Mouse (Mus musculus) erythroid progenitor cell, adult 5-6 weeks (primary cell): ENCODE data around the gene Aspscr1. TPM values are rescaled to one million over a fixed set of nuclear protein-coding genes. Genes with fewer than 3 reads are reported as not detected.

Source experiments
- ATAC-seq: replicated peaks from 2 replicates; pipeline ENCODE4 v1.8.0; 2016; ENCODE audit warnings: moderate number of reproducible peaks, mild to moderate bottlenecking, moderate TSS enrichment, inconsistent platforms; ENCODE audit not compliant: poor library complexity, low FRiP score, severe bottlenecking
- total RNA-seq, 2 experiments: library from RNA; stranded (forward) in 1 of 2; stranded (reverse) in 1 of 2; fragments of 150-400 nt in 1 of 2; fragments of 186-747, 209-891 nt in 1 of 2; gene quantifications; 2 replicates each; pipeline versions ENCODE4 v1.2.3 to v1.2.4; 2015 to 2017; ENCODE audit warnings: low replicate concordance in 2 of 2

The Aspscr1 gene
- total RNA-seq, 2 experiments from 2014 or later: 33.1 to 59.7 TPM

DNA sequence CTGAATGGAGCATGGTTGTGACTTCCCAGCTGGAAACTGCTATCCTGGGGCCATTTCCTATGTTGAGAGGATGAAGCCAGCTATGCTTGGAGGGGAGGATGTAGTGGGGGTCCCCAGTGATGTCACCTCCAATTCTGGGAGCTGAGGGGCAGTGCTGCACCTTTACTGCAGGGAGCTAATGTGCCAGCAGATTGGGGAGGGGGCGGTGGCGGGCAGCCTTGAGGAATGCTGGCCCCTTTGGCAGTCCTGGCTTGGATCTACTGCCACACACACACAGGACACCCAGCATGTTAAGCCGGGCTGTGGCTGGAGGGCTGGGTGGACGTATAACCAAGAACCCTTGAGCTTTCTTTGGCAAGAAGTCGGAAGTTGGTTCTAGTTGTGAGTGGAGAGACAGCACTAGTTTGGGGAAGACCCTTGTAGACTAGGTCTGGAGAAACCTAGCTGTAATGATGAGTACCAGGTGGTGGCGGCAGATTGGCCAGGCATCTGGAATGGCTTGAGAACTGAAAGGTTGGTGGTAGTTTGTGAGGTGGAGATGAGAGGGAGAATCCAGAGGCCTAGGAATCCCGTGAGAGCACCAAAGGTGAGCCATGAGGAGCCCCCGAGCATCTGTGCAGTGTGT is 39.3 kb downstream of the Aspscr1 start:
- no peak for ATAC-seq

- ATAC-seq: peak; percentile 16
Observed at GRCm38 (mm10) chr11:120712771-120713568, 40.2 kb downstream of the Aspscr1 start.

- peak; percentile 92 for ATAC-seq
Observed at GRCm38 (mm10) chr11:120713580-120714518, 41.1 kb downstream of the Aspscr1 start, which contains the start of the genes Cenpx and Lrrc45. Cenpx (minus strand) TSS chr11:120713738. Lrrc45 (plus strand) TSS chr11:120713925.

DNA sequence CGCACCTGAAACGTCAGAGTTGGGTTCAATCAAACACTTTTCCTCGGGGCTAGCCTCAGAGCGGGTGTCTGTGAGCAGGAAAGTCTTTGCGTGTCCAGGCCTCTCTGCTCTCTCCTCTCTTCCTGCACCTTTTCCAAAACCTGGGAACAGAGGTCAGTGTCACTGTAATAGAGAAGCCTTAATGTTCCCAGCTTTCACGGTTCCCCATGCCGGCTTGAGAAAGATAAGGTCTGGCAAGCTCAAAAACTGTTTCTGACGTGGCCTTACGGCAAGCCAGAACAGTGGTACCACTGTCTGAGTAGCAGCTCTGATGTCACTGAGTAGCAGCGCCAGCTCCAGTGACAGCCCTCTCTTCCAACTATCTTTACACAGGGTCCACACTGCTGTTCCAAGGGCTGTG is 41.8 kb downstream of the Aspscr1 start:
- no peak for ATAC-seq

DNA sequence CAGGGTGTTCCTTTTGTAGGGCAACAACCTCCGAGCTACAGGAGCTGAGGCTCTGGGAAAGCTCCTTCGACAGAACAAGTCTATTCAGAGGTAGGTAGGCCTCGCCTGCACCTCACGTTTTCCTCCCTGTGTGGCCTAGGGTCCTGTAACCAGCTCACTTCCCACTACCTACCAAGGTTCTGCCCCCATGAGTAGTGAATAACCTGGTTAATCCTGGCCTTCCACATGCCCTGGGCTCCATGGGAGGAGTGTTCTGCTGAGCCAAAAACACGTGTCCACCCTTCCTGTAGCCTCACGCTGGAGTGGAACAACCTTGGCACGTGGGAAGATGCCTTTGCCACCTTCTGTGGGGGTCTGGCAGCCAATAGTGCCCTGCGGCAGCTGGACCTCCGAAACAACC is 42.4 kb downstream of the Aspscr1 start:
- no peak for ATAC-seq

DNA sequence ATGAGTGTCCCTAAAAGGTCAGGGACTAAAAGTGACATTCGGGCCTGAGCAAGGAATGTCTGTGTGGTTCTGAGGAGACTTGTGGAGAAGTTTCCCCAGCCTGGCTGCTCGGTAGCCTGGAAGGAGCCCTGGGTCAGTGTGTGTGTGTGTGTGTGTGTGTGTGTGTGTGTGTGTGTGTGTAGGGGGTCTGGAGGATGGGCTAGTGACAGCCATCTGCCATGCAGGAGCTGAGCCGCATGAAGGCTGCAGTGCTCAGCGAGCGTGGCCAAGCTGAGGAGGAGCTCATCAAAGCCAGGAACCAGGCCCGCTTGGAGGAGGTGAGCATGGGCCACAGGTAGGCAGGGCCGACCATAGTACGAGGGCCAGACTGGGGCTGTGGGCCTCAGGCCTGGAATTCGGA is 46.5 kb downstream of the Aspscr1 start:
- ATAC-seq: no peak

GRCm38 (mm10) chr11:120719841-120720376 is 47.1 kb downstream of the Aspscr1 start:
- no peak for ATAC-seq

DNA sequence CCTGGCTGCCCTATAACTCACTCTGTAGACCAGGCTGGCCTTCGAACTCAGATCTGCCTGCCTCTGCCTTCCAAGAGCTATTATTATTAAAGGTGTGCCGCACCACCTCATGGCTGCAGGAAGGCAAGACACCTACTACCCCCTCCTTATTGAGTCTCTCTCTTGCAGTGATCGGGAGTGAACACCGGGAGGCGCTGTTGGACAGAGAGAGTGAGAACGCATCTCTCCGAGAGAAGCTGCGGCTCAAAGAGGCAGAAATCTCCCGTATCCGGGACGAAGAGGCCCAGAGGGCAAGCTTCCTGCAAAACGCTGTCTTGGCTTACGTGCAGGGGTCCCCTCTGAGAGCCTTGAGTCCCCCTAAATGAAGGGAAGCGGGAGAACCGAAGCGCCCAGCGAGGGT is 47.7 kb downstream of the Aspscr1 start:
- ATAC-seq: peak; percentile 44; the same call in 1 of the 2 replicates

GRCm38 (mm10) chr11:120721124-120722066 is 48.6 kb downstream of the Aspscr1 start, which contains the start of gene Rac3:
Rac3 (plus strand) TSS chr11:120721470.
- no peak for ATAC-seq

DNA sequence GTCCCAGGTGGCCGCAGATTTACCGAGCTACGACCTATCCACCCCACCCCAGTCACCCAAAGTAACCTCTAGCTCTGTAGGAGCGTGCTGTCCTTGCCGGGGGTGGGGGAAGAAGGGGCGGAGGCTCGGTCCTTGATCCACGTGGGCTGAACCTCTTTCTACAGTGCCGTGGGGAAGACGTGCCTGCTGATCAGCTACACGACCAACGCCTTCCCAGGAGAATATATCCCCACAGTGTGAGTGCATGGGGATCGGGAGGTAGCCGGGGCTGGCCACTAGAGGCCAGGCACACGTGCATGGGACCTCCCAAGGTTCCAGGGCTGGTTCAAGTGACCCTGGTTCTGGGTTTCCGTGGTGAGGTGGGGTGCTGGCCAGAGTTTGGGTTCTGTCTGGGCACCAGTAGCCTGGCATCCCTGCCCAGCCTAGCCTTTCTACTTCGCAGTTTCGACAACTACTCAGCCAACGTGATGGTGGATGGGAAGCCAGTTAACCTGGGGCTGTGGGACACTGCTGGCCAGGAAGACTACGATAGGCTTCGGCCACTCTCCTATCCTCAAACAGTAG is 49.4 kb downstream of the Aspscr1 start:
- no peak for ATAC-seq

DNA sequence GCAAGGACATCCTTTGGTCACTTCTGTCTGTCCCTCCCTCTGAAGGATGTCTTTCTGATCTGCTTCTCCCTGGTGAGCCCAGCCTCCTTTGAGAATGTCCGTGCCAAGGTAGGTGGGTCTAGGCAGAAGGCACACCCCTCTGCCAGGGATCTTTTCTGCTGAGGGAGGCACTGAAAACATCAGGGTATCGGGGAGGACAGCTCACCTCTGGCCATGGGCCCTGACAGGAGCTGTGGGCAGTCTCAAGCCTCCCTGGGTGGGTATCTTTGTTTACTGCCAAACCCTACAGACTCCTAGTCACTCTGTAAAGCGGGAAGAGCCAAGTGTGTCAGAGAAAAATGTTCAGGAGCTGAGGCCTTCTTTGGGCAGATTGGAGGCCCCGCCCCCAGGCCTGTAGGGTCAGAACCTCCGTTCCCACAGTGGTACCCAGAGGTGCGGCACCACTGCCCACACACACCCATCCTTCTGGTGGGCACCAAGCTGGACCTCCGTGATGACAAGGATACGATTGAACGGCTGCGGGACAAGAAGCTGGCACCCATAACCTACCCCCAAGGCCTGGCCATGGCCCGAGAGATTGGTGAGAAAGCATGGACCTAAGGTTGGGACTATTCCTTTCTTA is 50.1 kb downstream of the Aspscr1 start:
- ATAC-seq: no peak

GRCm38 (mm10) chr11:120723509-120723908 is 50.7 kb downstream of the Aspscr1 start:
- ATAC-seq: no peak

DNA sequence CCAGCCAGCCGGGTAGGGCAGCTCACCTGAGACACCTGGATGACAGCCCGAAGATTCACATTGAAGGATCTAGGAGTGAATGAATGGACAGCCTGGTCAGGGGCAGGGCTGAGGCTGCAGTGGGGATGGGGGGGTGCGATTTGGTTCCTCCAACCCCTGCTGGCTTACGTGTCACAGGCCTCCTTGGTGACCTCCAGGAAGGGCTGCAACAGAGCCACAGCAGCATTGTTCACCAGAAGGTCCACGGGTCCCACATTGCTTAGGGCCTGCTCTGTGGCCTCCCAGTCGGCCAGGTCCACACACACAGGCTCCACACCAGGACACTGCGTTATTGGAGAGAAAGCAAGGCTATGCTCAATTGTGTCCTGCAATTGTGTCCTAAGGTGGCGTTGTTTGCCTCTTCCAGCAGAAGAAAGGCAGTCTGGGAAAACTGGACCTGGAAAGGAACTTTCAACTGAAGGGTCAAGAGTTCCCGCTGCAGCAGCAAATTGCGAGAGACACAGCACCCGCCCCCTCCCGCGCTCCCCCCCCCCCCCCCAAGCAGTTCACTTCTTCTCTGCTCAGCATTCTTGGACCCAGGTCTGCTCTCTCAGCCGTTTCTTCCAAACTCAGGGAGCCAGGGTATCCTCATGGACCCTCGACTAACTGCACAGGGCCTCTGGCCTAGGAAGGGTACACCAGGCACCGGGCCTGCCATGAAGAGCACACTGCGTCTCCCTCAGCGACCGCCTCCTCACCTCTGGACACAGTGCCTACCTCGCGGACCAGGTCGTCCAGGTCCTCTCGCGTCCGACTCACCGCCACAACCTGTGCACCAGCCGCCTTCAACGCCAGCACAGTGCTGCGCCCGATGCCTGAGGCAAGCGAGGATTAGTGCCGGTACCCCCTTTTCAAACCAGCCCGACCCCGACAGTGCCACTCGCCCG is 53.7 kb downstream of the Aspscr1 start:
- no peak for ATAC-seq

- ATAC-seq: peak; percentile 79
Observed at GRCm38 (mm10) chr11:120727169-120727527, 54.4 kb downstream of the Aspscr1 start, which contains the start of gene Dcxr. Dcxr (minus strand) TSS chr11:120727281.

- no peak for ATAC-seq
Observed at GRCm38 (mm10) chr11:120727564-120727963, 54.8 kb downstream of the Aspscr1 start.

- ATAC-seq: no peak
Observed at GRCm38 (mm10) chr11:120728530-120729240, 55.9 kb downstream of the Aspscr1 start.
